Mouse (Mus musculus) lung, adult 2 months (tissue): ENCODE measurements around the gene Unc13a.

ENCODE experiments used
- CTCF ChIP-seq: fragments of 200-500 bp; IDR thresholded peaks from 2 replicates; pipeline ENCODE4 v1.5.1; 2011; ENCODE audit warnings: mild to moderate bottlenecking, low read length, control low read depth; ENCODE audit not compliant: insufficient read depth
- POLR2A ChIP-seq: fragments of 200-500 bp; IDR thresholded peaks from 2 replicates; pipeline ENCODE4 v1.6.1; 2011; ENCODE audit warnings: low read depth, mild to moderate bottlenecking, control low read depth, low read length, borderline replicate concordance; ENCODE audit errors: extremely low read depth

GRCm38 (mm10) chr8:71638321-71638720, 33.2 kb downstream of the Unc13a start:
- TF ChIP-seq CTCF: no peak
- no peak for TF ChIP-seq POLR2A
